Mouse (Mus musculus) ES-Bruce4 (cell line): ENCODE measurements around the gene Itsn2.

Experiments used
- CTCF ChIP-seq: IDR thresholded peaks from one replicate; pipeline ENCODE4 v1.8.1; 2011; ENCODE audit warnings: low read depth, low read length
- EP300 ChIP-seq: IDR thresholded peaks from 2 replicates; pipeline ENCODE4 v1.6.1; 2011; ENCODE audit warnings: low read depth, low read length; ENCODE audit not compliant: insufficient read depth
- POLR2A ChIP-seq: IDR thresholded peaks from one replicate; pipeline ENCODE4 v1.8.1; 2011; ENCODE audit warnings: low read length; ENCODE audit not compliant: insufficient read depth

- no peak for TF ChIP-seq EP300
- TF ChIP-seq CTCF, result no peak
- no peak for TF ChIP-seq POLR2A
Measured at GRCm38 (mm10) chr12:4715606-4716005, 123.2 kb downstream of the Itsn2 start.
